Mouse (Mus musculus): ENCODE measurements around the gene Gm28230.

DNA sequence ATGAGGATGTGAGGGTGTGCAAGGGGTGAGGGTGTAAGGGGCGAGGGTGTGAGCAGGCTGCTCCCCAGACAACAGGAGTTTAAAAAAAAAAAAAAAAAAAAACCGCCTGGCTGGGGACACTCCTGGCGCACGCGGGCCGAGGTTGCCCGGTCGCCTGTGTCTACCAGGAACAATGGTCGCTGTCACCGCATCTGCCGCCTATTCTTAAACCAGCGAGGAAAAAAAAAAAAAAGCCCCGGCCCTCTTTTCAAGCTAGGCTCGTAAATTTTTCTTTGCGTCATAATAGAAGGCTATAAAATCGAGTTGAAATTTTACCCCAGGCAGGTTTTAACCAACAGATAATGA lies 6.8 kb downstream of the Gm28230 start:
- TF ChIP-seq MAFK (IDR thresholded peaks at IDR 0.05; ENCODE audit: insufficient read depth, low read depth, low read length) (no peak), ZC3H11A (IDR thresholded peaks at IDR 0.05; ENCODE audit: borderline replicate concordance, low read depth, low read length) (no peak), ZNF384 (IDR thresholded peaks at IDR 0.05; ENCODE audit: low read depth, low read length) (peak; percentile 78), HCFC1 (IDR thresholded peaks at IDR 0.05; ENCODE audit: borderline replicate concordance, insufficient read depth, low read length) (no peak)

All from ES-E14 (cell line).